Mouse (Mus musculus) granulocyte monocyte progenitor cell, adult 5-6 weeks (primary cell): ENCODE results near the gene Rps27l. TPM values are rescaled to one million over a fixed set of nuclear protein-coding genes. Genes with fewer than 3 reads are reported as not detected.

Source experiments
- ATAC-seq: replicated peaks from 2 replicates; pipeline ENCODE4 v1.8.0; 2016; ENCODE audit warnings: mild to moderate bottlenecking, moderate TSS enrichment, inconsistent platforms; ENCODE audit not compliant: poor library complexity, severe bottlenecking
- total RNA-seq, 2 experiments: library from RNA; stranded (forward) in 1 of 2; stranded (reverse) in 1 of 2; fragments of 200-712, 200-1000 nt in 1 of 2; fragments of >200 nt in 1 of 2; fragmentation: Nextera tagmentation in 1 of 2; gene quantifications; 2 replicates each; pipeline ENCODE4 v1.2.3; 2014 to 2017

Rps27l gene
- total RNA-seq, 2 experiments from 2014 or later = 140 to 1,103 TPM

DNA sequence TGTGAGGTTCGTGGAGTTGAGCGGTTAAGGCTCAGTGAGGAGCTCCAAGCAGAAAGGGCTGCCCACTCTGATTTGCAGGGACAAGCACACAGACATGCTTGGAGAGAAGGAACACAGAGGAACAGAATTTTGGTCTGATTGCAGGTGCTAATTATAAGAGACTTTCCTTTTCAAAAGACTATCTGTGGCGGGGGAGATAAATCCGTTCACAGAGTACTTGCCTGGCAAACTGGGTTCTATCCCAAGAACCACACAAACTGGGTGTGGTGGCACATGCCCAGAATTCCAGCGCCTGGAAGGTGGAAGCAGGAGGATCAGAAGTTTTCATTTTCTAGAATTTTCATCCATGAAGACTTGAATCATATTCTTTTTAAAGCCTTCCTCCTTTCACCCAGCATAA lies 31.2 kb downstream of the Rps27l start:
- ATAC-seq = no peak

GRCm38 (mm10) chr9:66977982-66978381 lies 32.1 kb downstream of the Rps27l start:
- peak; percentile 54 for ATAC-seq

DNA sequence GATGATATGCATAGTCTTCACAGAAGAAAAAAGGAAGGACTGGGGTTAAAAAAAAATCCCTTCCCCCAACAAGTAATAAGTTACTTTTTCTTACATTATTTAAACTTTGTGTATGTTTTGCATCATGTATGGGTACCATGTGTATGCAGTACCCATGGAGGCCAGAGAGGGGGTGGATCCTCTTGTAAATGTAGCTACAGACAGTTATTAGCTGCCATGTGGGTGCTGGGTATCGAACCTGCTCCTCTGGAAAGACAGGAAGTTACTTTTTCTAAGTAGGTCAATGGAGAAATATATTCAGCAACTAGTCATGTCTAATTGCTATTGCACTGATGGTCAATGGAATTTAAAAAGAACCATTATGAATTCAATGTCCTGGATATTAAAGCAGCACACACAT lies 32.6 kb downstream of the Rps27l start:
- ATAC-seq = no peak

DNA sequence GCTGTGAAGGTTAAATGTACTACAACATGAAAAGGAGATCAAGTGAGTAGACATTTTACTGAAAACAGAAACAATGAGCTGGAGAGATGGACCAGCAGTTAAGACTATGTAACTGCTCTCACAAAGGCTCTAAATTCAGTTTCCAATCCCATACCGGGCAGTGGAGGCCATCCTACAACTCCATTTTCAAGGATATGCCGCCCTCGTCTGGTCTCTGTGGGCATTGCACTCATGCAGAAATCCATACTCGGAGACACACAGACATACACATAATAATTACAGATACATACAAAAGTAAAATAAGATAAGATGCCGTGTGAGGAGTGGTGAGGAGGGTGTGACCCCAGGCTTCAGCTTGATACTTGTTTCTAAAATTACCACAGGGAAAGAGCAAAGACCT lies 34.6 kb downstream of the Rps27l start:
- ATAC-seq = peak; percentile 54

GRCm38 (mm10) chr9:66982085-66982484 lies 36.2 kb downstream of the Rps27l start:
- ATAC-seq = no peak

DNA sequence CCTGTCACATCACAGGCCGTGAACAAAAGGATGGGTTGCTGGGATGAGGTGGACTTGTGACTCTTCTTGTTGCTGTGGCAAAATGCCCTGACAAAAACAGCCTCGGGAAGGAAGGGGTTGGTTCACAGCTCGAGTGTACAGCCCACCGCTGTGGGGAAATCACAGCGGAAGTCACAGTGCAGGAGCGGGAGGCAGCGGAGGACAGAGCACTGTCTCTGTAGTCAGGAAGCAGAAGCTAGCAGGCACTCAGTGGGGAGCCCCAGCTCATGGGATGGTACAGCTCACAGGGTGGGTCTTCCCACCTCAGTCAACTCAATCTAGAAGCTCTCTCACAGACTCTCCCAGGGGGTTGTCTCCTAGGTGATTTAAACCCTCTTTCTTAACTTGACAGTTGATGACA lies 39.5 kb downstream of the Rps27l start:
- peak; percentile 82 for ATAC-seq

GRCm38 (mm10) chr9:66988198-66988887 lies 42.5 kb downstream of the Rps27l start:
- no peak for ATAC-seq

DNA sequence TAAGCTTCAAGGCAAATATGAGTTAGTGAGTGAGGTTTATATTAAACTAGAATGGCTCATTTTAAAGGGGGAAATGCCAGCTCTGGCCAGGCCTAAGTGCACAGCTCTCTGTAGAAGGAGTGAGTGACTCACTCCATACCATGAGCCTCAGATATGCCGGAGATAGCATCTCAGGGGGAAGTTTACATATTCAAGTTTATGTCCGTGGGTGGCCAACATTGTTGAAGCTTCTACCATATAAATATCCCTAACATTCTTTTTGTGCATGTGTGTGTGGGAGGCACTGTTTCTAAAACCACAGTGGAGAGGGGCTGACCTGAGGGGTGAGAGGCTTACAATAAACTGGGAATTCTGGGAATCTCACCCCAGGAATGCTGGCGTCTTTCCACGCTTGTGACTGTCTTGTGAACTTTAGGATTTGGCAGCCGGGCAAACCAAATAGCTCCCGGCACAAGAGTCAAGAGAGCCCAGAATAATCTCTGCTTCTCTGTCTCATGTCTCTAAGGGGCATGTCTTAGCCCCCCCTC lies 43.1 kb downstream of the Rps27l start:
- ATAC-seq = no peak

DNA sequence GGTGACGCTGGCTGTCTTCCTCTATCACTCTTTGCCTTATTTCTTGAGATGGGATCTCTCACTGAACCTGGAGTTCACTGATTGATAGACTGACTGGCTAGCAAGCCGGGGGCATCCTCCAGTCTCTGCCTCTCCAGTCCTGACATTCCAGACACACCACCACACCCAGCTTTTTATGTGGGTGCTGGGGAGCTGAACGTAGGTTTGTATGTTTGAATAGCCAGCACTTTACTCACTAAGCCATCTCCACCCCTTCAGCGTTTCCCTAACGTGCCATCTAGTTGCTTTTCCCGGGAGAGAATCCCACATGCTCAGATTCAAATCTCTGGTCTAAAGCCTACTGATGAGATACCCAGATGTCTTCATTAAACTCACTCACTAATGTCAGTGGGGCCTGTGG lies 43.7 kb downstream of the Rps27l start:
- no peak for ATAC-seq

- no peak for ATAC-seq
These were observed 44.2 kb downstream of the Rps27l start for GRCm38 (mm10) chr9:66990046-66990445.

GRCm38 (mm10) chr9:66991021-66991749 lies 45.3 kb downstream of the Rps27l start:
- peak; percentile 27; the same call in 1 of the 2 replicates for ATAC-seq

- peak; percentile 14; the same call in 1 of the 2 replicates for ATAC-seq
These were observed 46.0 kb downstream of the Rps27l start for GRCm38 (mm10) chr9:66991750-66992410.

Other genes with a start within 250 kb of the Rps27l start
- gene Car12, start 232.4 kb upstream of the Rps27l start, total RNA-seq (2014; fragmentation: Nextera tagmentation) = 2.6 and 4.3 TPM in 2 replicates
- gene Car12, start 232.4 kb upstream of the Rps27l start, total RNA-seq (2017) = 1.4 and 3.2 TPM in 2 replicates
- 0.98 and 1.2 TPM in 2 replicates for gene Aph1b, start 150.6 kb upstream of the Rps27l start, total RNA-seq (2014; fragmentation: Nextera tagmentation)
- 1.6 and 1.9 TPM in 2 replicates for gene Aph1b, start 150.6 kb upstream of the Rps27l start, total RNA-seq (2017)
- not detected in 2 replicates for gene Gm10647, start 149.0 kb upstream of the Rps27l start, total RNA-seq (2014; fragmentation: Nextera tagmentation)
- not detected in 2 replicates for gene Gm10647, start 149.0 kb upstream of the Rps27l start, total RNA-seq (2017)
- 3.8 and 9.0 TPM in 2 replicates for gene Aph1c, start 111.4 kb upstream of the Rps27l start, total RNA-seq (2014; fragmentation: Nextera tagmentation)
- gene Aph1c, start 111.4 kb upstream of the Rps27l start, total RNA-seq (2017) = 1.9 and 4.9 TPM in 2 replicates
- gene Rab8b, start 26.4 kb upstream of the Rps27l start, total RNA-seq (2014; fragmentation: Nextera tagmentation) = 37.5 and 39.6 TPM in 2 replicates
- 75.2 and 76.0 TPM in 2 replicates for gene Rab8b, start 26.4 kb upstream of the Rps27l start, total RNA-seq (2017)
- gene Lactb, start 29.4 kb downstream of the Rps27l start, total RNA-seq (2014; fragmentation: Nextera tagmentation) = 22.4 and 29.4 TPM in 2 replicates
- gene Lactb, start 29.4 kb downstream of the Rps27l start, total RNA-seq (2017) = 31.9 and 38.7 TPM in 2 replicates
- 25.8 and 42.1 TPM in 2 replicates for gene Tpm1, start 103.3 kb downstream of the Rps27l start, total RNA-seq (2014; fragmentation: Nextera tagmentation)
- gene Tpm1, start 103.3 kb downstream of the Rps27l start, total RNA-seq (2017) = 54.2 and 57.0 TPM in 2 replicates